Mouse (Mus musculus) c-Kit-positive CD71-negative TER-119-negative erythroid progenitor cells, embryonic 14.5 days (primary cell): ENCODE results near the gene Bmf.

Source experiments
- DNase-seq: peaks from one replicate; pipeline ENCODE4 v3.0.0-alpha.2; 2013; ENCODE audit warnings: low read depth

Gene Bmf

DNA sequence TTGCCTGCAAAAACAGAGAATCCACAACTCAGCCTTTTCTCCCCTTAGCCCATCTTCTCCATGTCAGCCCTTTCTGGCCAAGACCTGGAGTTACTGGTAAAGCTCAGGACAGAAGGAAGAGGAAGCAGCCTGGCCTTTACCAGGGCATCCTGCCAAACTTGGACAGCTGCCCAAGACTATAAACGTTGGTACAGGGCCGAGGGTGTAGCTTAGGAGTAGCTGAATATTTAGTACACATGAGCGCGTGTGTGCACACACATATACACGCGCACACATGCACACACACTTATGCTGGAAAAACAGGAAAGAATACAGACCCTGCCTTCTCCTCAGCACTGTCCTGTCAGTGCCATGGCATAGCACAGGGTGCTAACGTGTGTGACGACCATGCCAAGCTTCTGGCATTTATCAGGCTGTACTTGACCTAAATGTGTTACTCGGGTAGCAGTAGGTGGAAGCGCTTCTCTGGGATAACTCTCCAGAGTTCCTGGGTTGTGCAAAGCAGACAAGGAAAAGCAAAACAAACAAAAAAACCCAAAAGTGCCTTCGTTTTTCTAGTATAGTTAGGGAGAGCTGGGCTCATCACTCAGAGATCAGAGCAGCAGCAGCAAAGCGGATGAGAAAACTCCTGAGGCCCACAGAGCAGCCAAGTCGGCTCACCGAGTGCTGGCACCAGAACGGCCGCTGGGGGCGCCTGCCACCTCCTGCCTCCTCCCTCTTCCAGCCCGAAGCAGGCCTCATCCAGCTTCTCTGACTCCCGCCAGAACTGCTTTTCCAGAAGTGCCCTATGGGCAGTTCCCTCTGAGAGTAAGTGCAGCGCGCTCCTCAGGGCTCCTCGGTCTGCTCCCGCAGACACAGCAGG is 4.0 kb downstream of the Bmf start:
- DNase-seq, result no peak

GRCm38 (mm10) chr2:118543893-118544799 is 5.3 kb downstream of the Bmf start:
- DNase-seq, result no peak

DNA sequence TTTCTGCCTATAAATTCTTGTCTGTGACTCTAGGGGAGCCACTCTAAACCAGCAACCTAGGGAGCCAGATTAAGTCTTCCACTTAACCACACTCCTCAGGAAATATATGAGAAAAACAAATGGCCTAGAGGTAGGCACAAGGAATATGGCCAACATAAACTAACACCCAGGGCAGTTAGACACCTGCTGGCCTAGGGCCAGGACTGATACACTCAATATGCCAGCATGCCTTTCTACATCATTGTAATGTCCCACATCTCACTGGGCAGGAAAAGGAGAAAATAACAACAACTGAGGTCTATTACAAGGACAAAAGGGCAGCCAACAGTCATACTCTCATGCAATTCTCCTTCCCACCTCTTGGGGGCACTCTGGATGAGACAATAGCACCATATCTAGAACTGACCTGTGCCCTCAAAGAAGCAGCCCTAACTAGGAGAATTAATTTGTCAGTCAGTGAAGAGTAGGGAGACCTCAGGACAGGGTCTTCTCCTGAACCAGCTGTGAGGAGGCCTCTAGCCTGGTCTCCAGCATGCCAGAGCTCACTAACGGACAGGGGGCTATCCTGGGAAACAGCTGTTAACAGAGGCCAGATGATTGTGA is 6.4 kb downstream of the Bmf start:
- DNase-seq, result no peak

GRCm38 (mm10) chr2:118541716-118542115 is 7.8 kb downstream of the Bmf start:
- no peak for DNase-seq

GRCm38 (mm10) chr2:118540691-118541117 is 8.8 kb downstream of the Bmf start:
- peak; percentile 81 for DNase-seq

DNA sequence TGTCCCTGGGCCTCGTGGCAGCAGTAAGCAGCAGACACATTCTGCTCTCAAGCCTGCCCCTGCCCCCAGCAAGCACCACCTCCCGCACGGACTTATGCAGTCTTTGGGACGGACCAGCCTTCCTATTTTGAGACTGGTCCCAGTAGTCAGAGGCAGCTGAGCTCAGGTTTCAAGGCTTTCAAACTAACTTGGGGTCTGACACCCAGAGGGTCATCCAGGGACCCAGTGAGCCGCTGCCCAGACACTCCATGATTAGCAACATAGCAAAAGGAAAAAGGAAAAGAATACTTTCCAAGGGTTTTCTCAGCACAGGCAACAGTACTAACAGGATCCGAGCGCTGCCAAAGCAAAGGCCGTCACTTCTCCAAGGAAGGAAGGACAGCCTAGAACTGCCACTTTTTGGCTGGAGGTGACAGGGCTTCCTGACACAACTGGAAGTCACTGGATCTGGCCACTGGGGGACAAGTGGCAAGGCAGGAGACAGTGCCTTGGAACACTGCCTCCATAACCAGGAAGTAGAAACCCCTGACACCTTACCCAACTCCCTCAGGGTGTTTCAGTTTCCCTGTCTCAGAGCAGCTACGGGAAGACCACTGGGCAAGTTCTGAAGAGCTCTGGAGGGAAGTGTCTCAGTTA is 9.5 kb downstream of the Bmf start:
- DNase-seq, result no peak

DNA sequence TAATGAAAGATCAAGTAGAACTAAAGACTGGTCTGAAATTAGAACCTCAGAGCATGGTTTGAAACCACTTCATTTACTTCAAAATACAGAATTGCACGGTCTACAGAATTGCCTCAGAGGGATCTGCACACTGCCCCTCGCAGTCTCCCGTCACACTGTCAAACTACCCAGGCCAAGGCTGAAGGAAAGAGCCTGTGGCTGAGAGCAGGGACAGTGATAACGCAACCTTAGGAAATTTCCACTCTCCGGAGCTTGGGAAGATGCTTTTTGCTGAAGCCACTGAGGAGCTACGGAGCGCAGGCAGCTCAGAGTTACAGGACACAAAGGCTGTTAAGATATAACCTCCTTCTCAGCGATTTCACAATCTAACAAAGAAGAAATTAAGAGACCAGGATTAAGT is 10.4 kb downstream of the Bmf start:
- DNase-seq, result no peak

DNA sequence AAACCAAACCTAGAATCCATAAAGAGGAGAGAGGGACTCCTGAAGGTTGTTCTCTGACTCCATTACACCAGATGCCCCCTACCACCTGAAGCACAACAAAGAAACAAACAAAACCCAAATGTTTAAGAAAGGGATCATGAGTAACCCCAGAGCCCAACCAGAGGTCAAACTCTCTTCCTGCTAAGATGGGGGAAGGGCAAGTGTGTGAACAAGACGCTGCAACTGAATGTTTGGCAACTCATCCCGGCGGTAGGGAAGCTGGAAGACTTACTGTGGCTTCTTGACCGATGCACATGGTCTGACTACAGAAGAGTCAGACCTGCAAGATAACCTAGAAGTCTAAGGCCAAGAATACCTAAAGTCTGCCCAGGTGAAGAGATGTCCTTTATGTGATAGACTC is 12.3 kb downstream of the Bmf start:
- DNase-seq, result no peak

DNA sequence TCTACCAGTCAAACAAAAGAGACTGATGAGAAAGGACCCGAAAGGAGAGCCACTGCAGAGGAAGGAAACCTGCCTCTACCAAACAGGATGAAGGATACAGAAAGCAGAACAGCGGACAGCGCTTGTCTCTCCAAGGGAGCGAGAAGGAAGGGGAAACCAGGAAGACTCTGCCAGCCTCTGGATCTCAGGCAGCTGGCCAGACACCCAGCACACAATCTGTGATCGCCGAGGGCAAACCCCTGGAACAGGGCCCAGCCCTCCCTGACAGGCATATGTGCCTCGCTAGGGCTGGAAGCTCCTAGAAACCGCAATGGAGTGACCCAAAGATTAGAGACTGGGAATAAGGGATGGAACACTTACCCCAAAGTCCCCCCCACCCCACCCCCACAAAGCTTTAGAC is 12.9 kb downstream of the Bmf start:
- DNase-seq, result no peak

DNA sequence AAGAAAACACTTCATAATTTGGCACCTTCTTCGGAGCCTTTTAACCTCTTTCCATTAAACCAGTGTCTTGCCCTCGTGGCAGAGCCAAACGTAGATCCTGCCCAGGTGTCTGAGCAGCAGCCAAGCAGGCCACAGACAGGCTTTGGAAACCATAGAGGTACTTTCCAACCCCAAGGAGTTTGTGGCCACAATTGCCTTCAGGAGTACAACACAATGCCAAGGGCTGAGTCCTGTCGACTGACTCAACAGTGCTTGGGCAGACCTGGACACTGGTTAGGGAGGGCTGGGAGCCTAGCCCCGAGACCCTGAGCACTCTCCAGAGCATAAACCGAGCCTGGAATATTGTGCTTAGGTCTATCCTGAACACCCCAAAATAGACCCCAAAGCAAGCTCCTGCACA is 13.4 kb downstream of the Bmf start:
- no peak for DNase-seq

DNA sequence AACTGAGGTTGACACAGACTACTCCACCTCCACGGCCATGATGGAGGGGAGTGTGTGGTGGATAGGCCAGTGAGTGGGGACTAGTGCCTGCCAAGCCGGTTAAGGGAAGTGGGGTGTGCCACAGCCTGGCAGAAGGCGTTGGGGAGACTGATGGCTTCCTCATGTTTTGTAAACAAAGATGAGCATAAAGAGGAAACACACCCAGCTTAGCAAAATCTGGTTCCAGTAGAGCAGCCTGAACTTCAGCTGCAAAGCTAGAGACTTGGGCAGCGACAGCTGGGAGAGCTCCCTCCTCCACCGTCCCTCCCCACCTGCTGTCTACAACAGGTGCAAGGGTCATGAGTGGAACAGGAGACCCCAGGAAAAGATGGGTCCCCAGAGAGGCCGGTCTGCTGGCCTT is 15.5 kb downstream of the Bmf start:
- no peak for DNase-seq

DNA sequence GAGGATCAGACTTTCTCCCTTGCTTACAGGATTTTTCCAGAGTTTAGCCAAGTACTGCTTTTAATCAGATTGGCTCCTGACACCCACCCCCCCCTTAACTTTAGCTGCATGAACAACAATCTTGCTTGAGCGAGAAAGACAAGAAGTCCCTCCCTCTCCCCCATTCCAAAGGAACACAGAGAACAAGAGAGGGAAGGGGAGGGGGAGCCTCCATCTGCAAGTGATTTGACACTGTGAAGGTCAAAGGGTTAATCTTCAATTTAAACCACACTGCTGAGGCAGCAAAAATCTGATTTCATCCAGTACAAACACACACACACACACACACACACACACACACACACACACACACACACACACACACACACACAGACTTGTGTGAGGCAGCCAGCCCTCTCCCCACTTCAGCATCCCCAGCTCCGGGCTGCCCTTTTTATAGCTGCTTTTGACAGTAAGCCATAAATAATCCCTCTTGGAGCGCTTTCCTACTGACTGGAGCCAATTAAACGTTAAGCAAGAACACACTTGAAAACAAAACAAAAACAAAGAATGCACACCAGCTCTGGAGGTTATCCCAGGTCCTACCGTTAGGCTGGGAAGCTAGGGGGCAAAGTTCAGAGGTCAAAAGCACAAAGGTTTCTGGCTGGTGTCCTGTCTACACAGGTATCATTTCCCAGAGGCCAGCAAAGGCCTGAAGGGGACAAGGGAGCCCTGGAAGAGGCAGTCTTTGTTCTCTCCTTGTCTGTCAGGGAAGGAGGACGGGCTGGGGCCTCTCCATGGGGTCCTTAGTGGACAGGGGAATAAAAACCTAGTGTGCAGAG is 16.4 kb downstream of the Bmf start:
- no peak for DNase-seq

GRCm38 (mm10) chr2:118532401-118532800 is 17.1 kb downstream of the Bmf start:
- no peak for DNase-seq

GRCm38 (mm10) chr2:118529466-118530181 is 19.9 kb downstream of the Bmf start:
- no peak for DNase-seq

GRCm38 (mm10) chr2:118526545-118526944 is 22.9 kb downstream of the Bmf start:
- no peak for DNase-seq

DNA sequence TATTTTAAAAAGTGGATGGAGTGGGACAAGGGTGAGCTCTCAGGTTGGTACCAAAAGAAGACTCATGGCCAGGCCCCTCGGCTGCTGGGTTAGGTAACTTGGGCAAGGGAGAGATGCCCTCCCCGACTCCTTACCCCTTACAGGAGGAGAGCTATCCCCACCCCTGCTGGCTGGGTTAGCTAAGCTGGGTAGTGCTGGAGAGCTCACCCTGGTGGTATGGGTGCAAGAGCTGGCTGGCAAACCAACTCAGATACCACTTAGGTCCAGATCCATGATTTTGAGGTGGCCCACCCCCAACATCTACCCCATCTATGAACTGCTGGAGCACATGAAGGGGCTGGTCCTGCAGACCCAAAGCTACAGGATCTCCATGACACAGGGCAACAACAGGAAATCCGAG is 24.7 kb downstream of the Bmf start:
- no peak for DNase-seq

GRCm38 (mm10) chr2:118523163-118523730 is 26.2 kb downstream of the Bmf start:
- DNase-seq, result no peak

- DNase-seq, result no peak
Observed at GRCm38 (mm10) chr2:118522265-118522664, 27.2 kb downstream of the Bmf start.

GRCm38 (mm10) chr2:118520042-118520933 is 29.2 kb downstream of the Bmf start:
- DNase-seq, result no peak
